Mouse (Mus musculus) kidney, adult 8-10 months (tissue): ENCODE measurements around the gene Olfr479.
"Not testable (repeated sequence)": the region's sequence is repeated elsewhere in the genome, so short reads cannot be mapped to it uniquely, and the experiment has no call there.

Experiments
- DNase-seq, 2 experiments: peaks; one replicate each; pipeline ENCODE4 v3.0.0; 2022

Olfr479 gene

DNA sequence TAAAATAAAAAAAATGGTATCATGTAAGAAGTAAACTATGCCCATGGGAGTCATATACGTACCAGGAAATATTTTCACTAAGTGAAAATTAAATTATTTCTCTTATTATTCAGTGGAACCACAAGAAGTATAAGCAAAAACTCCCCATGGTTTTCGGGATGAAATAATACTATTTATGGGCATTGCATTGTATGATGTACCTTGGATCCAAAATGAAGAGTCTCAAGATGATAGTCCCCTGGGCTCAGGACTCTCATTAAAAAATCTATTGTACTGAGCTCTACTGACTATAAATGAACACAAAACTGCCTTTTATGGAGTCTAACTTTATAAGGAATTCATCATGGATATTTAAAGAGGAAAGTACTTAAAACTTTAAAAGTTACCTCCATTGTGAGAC, at the start of gene Olfr479:
Olfr479 (plus strand) TSS at position 301 of the 400 bp plus-strand sequence.
- DNase-seq = no peak

DNA sequence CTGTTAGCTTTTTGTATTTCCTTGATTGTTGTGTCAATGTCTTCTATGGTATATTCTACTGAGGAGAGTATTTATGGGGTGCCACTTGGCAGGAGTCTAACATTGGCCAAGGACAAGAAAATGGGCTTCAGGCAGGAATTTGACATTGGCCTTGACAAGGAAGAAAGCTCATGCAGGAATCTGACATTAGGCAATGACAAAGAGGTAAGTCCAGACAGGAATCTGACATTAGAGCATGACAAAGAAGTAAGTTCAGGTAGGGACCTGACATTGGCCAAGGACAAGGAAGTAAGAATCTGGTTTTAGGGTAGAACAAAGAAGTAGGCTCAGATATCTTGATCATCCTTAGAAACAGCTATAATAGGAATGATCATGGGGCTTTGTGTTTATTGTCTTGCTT, 36.2 kb upstream of the Olfr479 start:
- DNase-seq = not testable (repeated sequence)

DNA sequence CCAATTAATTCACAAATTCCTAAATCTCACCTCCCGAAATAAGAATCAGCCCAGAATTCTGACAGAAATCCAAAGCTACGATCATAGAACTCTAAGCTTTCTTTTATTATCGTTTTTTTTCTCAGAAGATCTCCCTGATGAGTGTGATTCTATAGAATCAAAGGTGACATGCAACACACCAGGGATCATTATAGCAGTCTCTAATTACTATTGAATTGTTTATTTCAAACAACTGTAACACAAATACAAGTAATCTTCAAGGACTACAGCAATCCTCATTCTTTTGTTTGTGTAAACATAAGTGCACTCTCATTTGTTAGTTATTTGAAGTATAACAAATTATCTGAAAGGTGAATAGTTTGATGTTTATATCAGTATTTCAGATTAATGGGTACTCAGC, 16.6 kb upstream of the Olfr479 start, which contains the start of gene Olfr478:
Olfr478 (minus strand) TSS at position 101 of the 400 bp plus-strand sequence.
- DNase-seq = no peak

DNA sequence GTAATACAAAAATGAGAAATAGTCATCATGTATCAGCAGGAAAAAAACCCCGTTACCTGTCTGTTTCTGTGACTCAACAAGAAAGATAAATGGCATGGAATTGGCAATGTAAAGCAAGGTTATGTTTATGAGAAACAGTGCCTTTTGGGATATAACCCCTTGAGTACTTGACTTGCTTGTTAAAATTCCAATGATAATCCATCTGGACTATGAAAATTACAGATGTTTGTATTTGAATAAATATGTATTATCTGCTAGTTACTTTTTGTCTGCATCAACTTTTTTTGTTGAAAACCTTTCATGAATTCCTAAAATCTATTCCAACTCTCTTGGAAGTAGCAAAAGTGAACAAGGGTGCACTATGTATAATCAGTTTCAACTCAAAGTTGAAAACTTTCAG, 16.8 kb downstream of the Olfr479 start, which contains the start of gene Olfr480:
Olfr480 (minus strand) TSS at position 101 of the 400 bp plus-strand sequence.
- no peak for DNase-seq

DNA sequence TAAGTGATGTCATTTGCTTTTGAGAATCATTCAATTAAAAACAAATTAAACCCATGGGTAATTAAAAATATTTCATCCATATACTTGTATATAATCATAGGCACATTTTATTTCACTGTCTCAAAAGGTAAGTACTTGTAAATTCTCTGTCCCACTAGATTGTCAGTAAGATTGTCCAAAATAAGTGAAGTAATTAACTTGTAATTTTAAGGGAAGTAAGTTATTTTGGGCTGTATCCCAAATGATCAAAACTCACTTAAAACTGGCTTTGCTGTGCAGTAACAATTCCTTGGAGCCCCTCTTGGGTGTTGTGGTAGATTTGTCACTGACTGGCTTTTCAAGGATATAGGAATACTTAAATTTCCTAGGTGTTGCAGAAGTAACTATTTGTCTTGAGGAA, 29.1 kb downstream of the Olfr479 start, which contains the start of gene Olfr481:
Olfr481 (plus strand) TSS at position 301 of the 400 bp plus-strand sequence.
- DNase-seq = no peak

DNA sequence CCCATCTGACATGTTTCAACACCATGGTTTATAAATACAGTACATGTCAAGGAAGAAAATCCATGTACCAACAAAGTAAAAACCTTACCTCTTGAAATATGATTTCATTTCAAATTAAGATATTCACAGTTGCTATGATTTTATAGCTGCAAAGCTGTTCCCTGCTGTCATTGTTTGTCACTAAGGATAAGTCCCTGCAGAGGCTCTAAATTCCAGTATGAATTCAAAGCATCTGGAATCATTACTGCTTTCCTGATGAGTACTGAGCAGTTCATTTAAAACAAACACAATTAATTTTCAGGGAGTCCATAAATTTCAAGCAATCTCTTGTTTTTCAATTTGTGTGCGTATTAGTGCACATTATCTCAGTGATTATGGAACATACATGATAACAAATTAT, 47.0 kb downstream of the Olfr479 start, which contains the start of gene Olfr482:
Olfr482 (minus strand) TSS at position 101 of the 400 bp plus-strand sequence.
- DNase-seq = no peak

DNA sequence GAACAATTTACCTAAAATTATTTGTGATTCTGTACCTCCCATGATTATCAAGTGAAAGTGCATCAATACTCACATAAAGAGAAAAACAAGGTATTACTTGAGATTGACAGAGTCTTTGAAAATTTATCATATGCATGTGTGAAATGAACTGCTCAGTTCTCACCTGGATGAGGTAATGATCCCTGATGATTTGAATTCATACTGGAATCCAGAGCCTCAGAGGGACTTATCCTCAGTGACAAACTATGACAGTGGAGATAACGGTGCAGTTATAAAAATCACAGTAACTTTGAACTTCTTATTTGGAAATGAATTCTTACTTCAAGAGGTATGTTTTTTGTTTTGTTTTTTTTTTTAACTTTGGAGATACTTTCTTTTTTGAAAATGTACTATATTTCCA, 50.1 kb downstream of the Olfr479 start, which contains the start of gene Olfr483:
Olfr483 (plus strand) TSS at position 301 of the 400 bp plus-strand sequence.
- no peak for DNase-seq
